Mouse (Mus musculus) liver, adult (tissue): ENCODE data around the gene Myt1l.

Experiments
- GATA4 ChIP-seq: IDR thresholded peaks from 2 replicates; pipeline ENCODE4 v1.6.1; 2014; ENCODE audit warnings: mild to moderate bottlenecking, low read length; ENCODE audit not compliant: insufficient replicate concordance

Myt1l gene

GRCm38 (mm10) chr12:29528031-29528771, at the start of gene Myt1l:
TSS of gene Myt1l (plus strand) at chr12:29528384.
- TF ChIP-seq GATA4: no peak

DNA sequence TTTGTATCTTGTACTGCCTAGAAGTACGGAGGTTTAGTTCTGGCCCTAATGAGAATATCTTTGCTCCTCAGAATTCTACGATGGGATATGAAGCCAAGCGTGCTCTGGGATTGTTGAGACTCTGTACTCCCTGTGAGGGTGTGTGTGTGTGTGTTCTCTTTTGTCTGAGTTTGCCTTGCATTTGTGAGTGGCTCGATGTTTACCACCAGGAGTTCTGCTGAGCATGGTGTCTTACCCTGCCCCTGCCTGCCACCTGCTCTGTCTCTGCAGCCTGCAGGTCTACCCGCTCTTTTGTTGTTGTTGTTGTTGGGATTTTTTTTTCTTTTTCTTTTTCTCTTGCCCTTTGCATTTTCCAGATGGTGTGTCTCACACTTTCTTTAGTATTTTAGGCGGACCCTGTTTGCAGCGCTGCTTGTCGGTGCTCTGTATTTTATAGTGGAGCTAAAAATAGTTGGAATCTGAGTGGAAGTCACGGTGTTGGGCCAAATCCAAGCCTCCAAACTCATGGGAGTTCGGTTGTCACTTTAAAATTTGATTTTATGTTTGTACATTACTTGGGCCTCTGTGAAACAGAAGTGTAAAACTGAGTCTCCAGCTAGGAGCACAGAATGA, 41.7 kb upstream of the Myt1l start:
- no peak for TF ChIP-seq GATA4

DNA sequence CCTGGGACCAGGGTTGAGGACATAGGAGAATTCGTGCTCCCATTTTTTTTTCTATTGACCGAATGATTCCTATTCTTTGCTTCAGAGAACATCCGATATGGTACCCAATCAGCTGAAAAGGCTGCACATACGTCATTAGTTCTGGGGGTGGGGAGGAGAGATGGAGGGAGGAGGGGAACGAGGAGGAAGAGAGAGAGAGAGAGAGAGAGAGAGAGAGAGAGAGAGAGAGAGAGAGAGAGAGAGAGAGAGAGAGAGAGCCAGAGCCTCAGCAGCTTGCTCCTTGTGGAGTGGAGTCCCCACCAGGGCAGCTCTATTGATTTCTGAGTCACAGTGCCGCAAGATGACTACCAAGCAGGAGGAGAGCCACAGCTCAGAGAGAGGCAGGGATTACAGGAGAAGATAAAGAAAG, 1.9 kb upstream of the Myt1l start:
- no peak for TF ChIP-seq GATA4

GRCm38 (mm10) chr12:29527048-29527761, 979 bp upstream of the Myt1l start:
- no peak for TF ChIP-seq GATA4

- TF ChIP-seq GATA4: no peak; the same call in 1 of the 2 replicates
Observed at GRCm38 (mm10) chr12:29530241-29530725, 2.1 kb downstream of the Myt1l start.

DNA sequence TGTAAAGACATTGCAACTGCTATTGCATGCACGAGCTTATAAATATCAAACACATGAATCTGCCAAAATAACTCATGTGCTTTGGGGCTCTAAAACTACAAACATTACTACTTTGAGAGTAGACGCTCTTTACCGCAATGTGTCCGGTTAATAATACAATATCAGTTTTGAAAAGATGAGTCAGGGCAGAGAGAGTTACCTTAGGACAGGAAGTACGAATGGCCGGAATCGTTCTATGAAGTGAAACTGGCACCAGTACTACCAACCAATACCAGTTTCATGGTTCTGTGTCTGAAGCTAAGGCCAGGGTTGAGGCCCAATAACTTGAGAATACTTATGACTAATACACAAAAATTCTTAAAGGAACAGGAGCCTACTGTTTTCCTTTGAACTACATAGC, 2.6 kb downstream of the Myt1l start:
- no peak for TF ChIP-seq GATA4

GRCm38 (mm10) chr12:29533071-29533876, 5.1 kb downstream of the Myt1l start:
- TF ChIP-seq GATA4: no peak

GRCm38 (mm10) chr12:29534326-29534725, 6.1 kb downstream of the Myt1l start:
- TF ChIP-seq GATA4: no peak

GRCm38 (mm10) chr12:29534761-29535300, 6.6 kb downstream of the Myt1l start:
- no peak for TF ChIP-seq GATA4

DNA sequence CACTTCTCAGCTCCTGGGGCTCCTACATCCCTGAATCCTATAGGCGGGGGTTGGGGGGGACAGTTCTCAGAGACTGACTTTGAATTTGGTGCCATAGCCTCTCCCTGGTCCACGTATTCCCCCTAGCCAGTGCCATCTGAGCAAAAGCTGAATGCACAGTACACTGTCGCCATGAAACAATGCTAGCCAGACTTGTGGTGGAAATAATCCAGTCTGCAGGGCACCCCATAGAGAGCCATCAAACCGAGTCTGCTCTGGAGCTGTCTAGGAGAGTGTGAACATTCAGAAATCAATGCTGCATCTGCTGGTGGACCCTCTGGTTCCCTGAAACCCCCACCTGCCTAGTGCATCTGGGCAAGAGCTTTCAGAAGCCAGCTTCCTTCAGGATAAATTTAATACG, 9.7 kb downstream of the Myt1l start:
- TF ChIP-seq GATA4: no peak

- no peak for TF ChIP-seq GATA4
Observed at GRCm38 (mm10) chr12:29538456-29538855, 10.3 kb downstream of the Myt1l start.

- TF ChIP-seq GATA4: no peak
Observed at GRCm38 (mm10) chr12:29539106-29539505, 10.9 kb downstream of the Myt1l start.

DNA sequence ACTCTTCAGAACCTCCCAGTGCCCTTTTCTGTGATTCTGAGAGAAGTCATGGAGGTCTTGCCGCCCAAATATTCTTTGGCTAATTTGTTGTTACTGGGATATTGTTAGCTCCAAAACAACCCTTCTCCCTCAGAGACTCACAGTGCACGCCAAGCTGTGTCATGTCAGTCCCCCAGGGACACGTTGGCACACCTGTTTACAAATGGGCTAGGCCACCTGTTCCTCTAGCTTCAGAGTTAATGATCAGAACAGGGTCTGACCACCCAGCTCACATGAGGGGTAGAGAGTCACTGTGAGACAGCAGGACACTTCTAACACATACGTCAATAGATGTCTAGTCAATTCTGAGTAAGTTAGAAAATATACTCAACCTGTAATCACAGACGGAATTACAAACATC, 12.6 kb downstream of the Myt1l start:
- TF ChIP-seq GATA4: no peak

GRCm38 (mm10) chr12:29546073-29546472, 17.9 kb downstream of the Myt1l start:
- no peak for TF ChIP-seq GATA4

GRCm38 (mm10) chr12:29547112-29547511, 18.9 kb downstream of the Myt1l start:
- TF ChIP-seq GATA4: no peak
